Mouse (Mus musculus): ENCODE results near the gene Hoxd8. TPM values are rescaled to one million over a fixed set of nuclear protein-coding genes. Genes with fewer than 3 reads are reported as not detected.

Gene Hoxd8
- polyA plus RNA-seq, 2 experiments = 0.04 to 0.06 TPM

GRCm38 (mm10) chr2:74667842-74668357 is 36.5 kb upstream of the Hoxd8 start, which contains the start of gene Hoxd13:
Gene Hoxd13 (plus strand): TSS chr2:74668310.
- DNase-seq (ENCODE audit: low read depth in 3 of 3, low spot score in 3 of 3) = no peak
- ATAC-seq (ENCODE audit: insufficient read depth) = no peak

DNA sequence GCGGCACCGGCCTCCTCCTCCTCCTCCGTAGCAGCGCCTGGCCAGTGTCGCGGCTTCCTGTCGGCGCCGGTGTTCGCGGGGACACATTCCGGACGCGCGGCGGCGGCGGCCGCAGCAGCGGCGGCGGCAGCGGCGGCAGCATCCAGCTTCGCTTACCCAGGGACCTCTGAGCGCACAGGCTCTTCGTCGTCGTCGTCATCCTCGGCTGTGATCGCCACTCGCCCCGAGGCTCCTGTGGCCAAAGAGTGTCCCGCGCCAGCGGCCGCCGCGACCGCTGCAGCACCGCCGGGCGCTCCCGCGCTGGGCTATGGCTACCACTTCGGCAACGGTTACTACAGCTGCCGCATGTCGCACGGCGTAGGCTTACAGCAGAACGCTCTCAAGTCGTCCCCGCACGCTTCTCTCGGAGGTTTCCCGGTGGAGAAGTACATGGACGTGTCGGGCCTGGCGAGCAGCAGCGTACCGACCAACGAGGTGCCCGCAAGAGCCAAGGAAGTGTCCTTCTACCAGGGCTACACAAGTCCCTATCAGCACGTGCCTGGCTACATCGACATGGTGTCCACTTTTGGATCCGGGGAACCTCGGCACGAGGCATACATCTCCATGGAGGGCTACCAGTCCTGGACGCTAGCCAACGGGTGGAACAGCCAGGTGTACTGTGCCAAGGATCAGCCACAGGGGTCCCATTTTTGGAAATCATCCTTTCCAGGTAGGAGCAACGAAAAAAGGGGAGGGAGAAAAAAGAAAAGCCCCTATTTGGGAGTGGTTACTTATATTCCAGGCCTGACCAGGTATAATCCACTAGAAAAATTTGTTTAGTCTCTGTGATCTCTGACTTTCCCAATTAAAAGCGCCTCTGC is 35.8 kb upstream of the Hoxd8 start:
- no peak overlapping the region for H3K27ac ChIP-seq
- no peak for ATAC-seq (ENCODE audit: insufficient read depth)
- DNase-seq (ENCODE audit: low read depth in 3 of 3, low spot score in 3 of 3) = no peak
- H3K9ac ChIP-seq (replicated peaks) = no peak overlapping the region
- H3K4me3 ChIP-seq (ENCODE audit: insufficient read depth in 1 of 2, low read depth in 2 of 2, low read length in 2 of 2) = peak overlapping the region in 1 of 2 experiments; percentile 23; a peak in 2 of 4 replicates
- no peaks in the 10 kb centered on the region for H3K9me3 ChIP-seq (ENCODE audit: control insufficient read depth, low read length)
- under 1% methylated on average over 68 of the region's 74 CpGs for WGBS (ENCODE audit: insufficient replicate concordance)
- no peaks in the 10 kb centered on the region for H3K36me3 ChIP-seq (replicated peaks; ENCODE audit: control insufficient read depth, insufficient read depth, low read depth)
- peaks cover 96% of the 10 kb centered on the region for H3K27me3 ChIP-seq (ENCODE audit: control insufficient read depth, insufficient read depth, low read length)
- peak overlapping the region; percentile 32 for H3K4me2 ChIP-seq (ENCODE audit: low read depth)
- TF ChIP-seq CTCF (IDR thresholded peaks at IDR 0.05; ENCODE audit: low read depth) (no peak), EP300 (IDR thresholded peaks at IDR 0.05; ENCODE audit: low read depth) (no peak)
- no peaks in the 10 kb centered on the region for H3K4me1 ChIP-seq (replicated peaks; ENCODE audit: control insufficient read depth in 2 of 2, insufficient read depth in 2 of 2, low read length in 1 of 2)

More at GRCm38 (mm10) chr2:74667842-74668357, 36.5 kb upstream of the Hoxd8 start, which contains the start of gene Hoxd13:
- H3K36me3 ChIP-seq (replicated peaks; ENCODE audit: control insufficient read depth, insufficient read depth, low read depth) = no peaks in the 10 kb centered on the region
- no peak within 1 kb of the TSS for H3K9ac ChIP-seq (replicated peaks)
- no peak for TF ChIP-seq CTCF (IDR thresholded peaks at IDR 0.05; ENCODE audit: low read depth)
- no peak for TF ChIP-seq EP300 (IDR thresholded peaks at IDR 0.05; ENCODE audit: low read depth)
- H3K9me3 ChIP-seq (ENCODE audit: control insufficient read depth, low read length) = no peaks in the 10 kb centered on the region
- H3K4me1 ChIP-seq (replicated peaks; ENCODE audit: control insufficient read depth in 2 of 2, insufficient read depth in 2 of 2, low read length in 1 of 2) = no peaks in the 10 kb centered on the region
- H3K27ac ChIP-seq = no peak within 1 kb of the TSS
- H3K4me3 ChIP-seq (ENCODE audit: insufficient read depth in 1 of 2, low read depth in 2 of 2, low read length in 2 of 2) = peak within 1 kb of the TSS in 1 of 2 experiments; percentile 23; a peak in 2 of 4 replicates
- H3K4me2 ChIP-seq (ENCODE audit: low read depth) = peak within 1 kb of the TSS; percentile 32
- peaks cover 96% of the 10 kb centered on the region for H3K27me3 ChIP-seq (ENCODE audit: control insufficient read depth, insufficient read depth, low read length)
- WGBS (ENCODE audit: insufficient replicate concordance) = under 1% methylated on average over 40 of the region's 51 CpGs

DNA sequence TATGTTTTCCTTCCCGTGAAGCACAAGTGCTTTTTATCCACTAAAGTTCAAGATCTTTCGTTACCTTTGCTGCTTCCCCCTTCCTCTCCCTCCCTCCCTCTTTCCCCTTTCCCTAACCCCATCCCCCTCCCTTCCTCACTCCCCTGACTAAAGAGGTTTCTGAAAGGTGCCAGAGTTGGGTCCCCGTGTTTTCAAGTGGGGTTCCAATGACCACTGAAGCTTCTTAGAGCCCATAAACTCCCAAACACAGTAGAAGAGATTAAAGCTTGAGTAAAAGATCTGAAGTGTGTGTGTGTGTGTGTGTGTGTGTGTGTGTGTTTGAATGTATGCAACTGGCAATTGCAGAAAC is 35.2 kb upstream of the Hoxd8 start:
- DNase-seq (ENCODE audit: low read depth in 3 of 3, low spot score in 3 of 3) (no peak), ATAC-seq (ENCODE audit: insufficient read depth) (no peak)
- 2% methylated on average over 3 of the region's 3 CpGs for WGBS (ENCODE audit: insufficient replicate concordance)
- no peaks in the 10 kb centered on the region for H3K4me1 ChIP-seq (replicated peaks; ENCODE audit: control insufficient read depth in 2 of 2, insufficient read depth in 2 of 2, low read length in 1 of 2)
- H3K36me3 ChIP-seq (replicated peaks; ENCODE audit: control insufficient read depth, insufficient read depth, low read depth) = no peaks in the 10 kb centered on the region
- no peak overlapping the region for H3K4me2 ChIP-seq (ENCODE audit: low read depth)
- H3K4me3 ChIP-seq (ENCODE audit: insufficient read depth in 1 of 2, low read depth in 2 of 2, low read length in 2 of 2) = no peak overlapping the region
- TF ChIP-seq EP300 (IDR thresholded peaks at IDR 0.05; ENCODE audit: low read depth) = no peak
- no peak for TF ChIP-seq CTCF (IDR thresholded peaks at IDR 0.05; ENCODE audit: low read depth)
- no peaks in the 10 kb centered on the region for H3K9me3 ChIP-seq (ENCODE audit: control insufficient read depth, low read length)
- no peak overlapping the region for H3K9ac ChIP-seq (replicated peaks)
- H3K27ac ChIP-seq = no peak overlapping the region
- peaks cover 96% of the 10 kb centered on the region for H3K27me3 ChIP-seq (ENCODE audit: control insufficient read depth, insufficient read depth, low read length)

DNA sequence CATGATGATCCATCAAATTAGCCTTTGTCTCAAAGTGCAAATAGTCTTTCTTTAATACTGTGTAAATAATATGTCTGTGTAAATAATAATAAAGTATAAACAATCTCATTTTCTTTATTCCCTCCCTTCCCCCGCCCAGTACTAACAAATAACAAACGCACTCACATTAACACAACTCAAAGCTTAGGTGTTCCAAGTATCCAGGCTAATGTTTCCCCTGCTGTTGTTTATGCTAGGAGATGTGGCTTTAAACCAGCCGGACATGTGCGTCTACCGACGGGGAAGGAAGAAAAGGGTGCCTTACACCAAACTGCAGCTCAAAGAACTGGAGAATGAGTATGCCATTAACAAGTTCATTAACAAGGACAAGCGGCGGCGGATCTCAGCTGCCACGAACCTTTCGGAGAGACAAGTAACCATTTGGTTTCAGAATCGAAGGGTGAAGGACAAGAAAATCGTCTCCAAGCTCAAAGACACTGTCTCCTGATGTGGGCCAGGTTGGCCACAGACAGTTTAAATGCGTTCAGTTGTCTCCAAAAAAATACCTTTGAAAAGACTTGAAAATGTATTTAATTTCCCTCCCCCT is 34.7 kb upstream of the Hoxd8 start:
- Histone ChIP-seq H3K4me3 (ENCODE audit: insufficient read depth in 1 of 2, low read depth in 2 of 2, low read length in 2 of 2) (no peak overlapping the region), H3K36me3 (replicated peaks; ENCODE audit: control insufficient read depth, insufficient read depth, low read depth) (no peaks in the 10 kb centered on the region), H3K27me3 (ENCODE audit: control insufficient read depth, insufficient read depth, low read length) (peaks cover 96% of the 10 kb centered on the region), H3K9me3 (ENCODE audit: control insufficient read depth, low read length) (no peaks in the 10 kb centered on the region), H3K4me2 (ENCODE audit: low read depth) (no peak overlapping the region), H3K4me1 (replicated peaks; ENCODE audit: control insufficient read depth in 2 of 2, insufficient read depth in 2 of 2, low read length in 1 of 2) (no peaks in the 10 kb centered on the region), H3K27ac (no peak overlapping the region), H3K9ac (replicated peaks) (no peak overlapping the region)
- ATAC-seq (ENCODE audit: insufficient read depth) = no peak
- TF ChIP-seq CTCF (IDR thresholded peaks at IDR 0.05; ENCODE audit: low read depth) = no peak
- TF ChIP-seq EP300 (IDR thresholded peaks at IDR 0.05; ENCODE audit: low read depth) = no peak
- 3% methylated on average over 14 of the region's 14 CpGs for WGBS (ENCODE audit: insufficient replicate concordance)
- no peak for DNase-seq (ENCODE audit: low read depth in 3 of 3, low spot score in 3 of 3)

DNA sequence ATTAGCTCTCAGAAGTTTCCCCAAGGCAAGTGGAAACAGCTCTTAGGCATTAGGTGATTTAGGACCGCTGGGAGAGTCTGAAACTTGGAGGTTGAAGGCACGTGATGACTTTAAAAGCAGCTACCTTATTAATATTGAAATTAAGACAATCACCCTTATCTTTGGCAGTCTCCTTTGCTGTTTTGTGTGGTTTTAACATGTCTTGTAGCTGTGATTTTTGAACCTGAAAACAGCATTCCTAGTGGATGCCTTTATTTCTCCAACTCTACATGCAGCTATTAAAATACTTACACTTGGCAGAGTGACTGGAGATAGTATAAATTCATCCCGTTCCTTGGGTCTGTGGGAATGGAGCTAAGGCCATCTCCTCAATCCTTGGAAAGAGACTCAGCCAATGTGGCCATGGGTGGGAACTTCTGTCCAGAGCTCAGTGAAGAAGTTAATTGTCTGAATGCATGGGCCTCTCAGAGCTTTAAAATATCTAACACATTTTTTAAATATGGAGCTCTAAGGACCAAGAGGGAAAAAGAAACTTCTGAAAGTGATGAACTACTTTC is 33.7 kb upstream of the Hoxd8 start:
- no peak for ATAC-seq (ENCODE audit: insufficient read depth)
- H3K4me3 ChIP-seq (ENCODE audit: insufficient read depth in 1 of 2, low read depth in 2 of 2, low read length in 2 of 2) = no peak overlapping the region
- peaks cover 97% of the 10 kb centered on the region for H3K27me3 ChIP-seq (ENCODE audit: control insufficient read depth, insufficient read depth, low read length)
- WGBS (ENCODE audit: insufficient replicate concordance) = 5% methylated on average over 3 of the region's 3 CpGs
- H3K9ac ChIP-seq (replicated peaks) = no peak overlapping the region
- DNase-seq (ENCODE audit: low read depth in 3 of 3, low spot score in 3 of 3) = no peak
- H3K9me3 ChIP-seq (ENCODE audit: control insufficient read depth, low read length) = no peaks in the 10 kb centered on the region
- H3K27ac ChIP-seq = no peak overlapping the region
- no peak overlapping the region for H3K4me2 ChIP-seq (ENCODE audit: low read depth)
- H3K36me3 ChIP-seq (replicated peaks; ENCODE audit: control insufficient read depth, insufficient read depth, low read depth) = no peaks in the 10 kb centered on the region
- no peaks in the 10 kb centered on the region for H3K4me1 ChIP-seq (replicated peaks; ENCODE audit: control insufficient read depth in 2 of 2, insufficient read depth in 2 of 2, low read length in 1 of 2)
- TF ChIP-seq EP300 (IDR thresholded peaks at IDR 0.05; ENCODE audit: low read depth) (no peak), CTCF (IDR thresholded peaks at IDR 0.05; ENCODE audit: low read depth) (no peak)

All from liver, embryonic 14.5 days (tissue).